Mouse (Mus musculus): Measurements from ENCODE around the gene Guca1a.

Guca1a gene

DNA sequence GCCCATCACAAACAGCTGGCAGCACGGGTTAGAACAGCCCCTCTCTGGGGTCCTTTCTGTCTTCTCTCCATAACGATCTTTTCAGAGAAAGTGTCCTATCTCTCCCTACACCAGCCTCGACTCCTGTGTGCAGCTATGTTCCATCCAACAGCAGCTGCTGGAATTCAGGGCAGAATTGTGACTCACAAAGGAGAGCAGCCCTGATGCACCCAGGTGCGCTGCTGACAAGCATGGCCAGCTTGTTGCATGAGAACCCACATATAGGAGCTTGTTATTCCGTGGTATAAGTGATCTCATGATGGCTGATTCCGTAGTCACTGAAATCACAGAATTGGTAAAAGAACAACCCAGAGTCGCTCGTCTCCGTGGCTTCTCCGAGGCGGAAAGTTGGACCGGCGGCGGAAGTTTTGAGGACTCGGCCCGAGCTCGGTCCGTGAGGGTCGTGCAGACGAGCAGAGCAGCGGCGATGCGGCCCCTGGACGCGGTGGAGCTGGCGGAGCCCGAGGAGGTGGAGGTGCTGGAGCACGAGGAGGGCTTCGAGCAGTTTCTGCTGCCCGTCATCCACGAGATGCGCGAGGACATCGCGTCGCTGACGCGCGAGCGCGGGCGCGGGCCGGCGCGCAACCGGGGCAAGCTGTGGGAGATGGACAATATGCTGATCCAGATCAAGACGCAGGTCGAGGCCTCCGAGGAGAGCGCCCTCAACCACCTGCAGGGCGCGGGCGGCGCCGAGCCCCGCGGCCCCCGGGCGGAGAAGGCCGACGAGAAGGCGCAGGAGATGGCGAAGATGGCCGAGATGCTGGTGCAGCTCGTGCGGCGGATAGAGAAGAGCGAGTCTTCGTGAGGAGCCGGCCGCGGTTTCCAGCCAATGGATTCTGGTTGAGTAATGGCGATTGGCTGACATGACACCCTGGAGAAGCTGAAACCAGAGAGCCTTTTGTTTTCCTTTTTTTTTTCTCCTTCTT lies 9.8 kb upstream of the Guca1a start:
- peak; percentile 29 for DNase-seq

- DNase-seq: peak; percentile 86
Observed at GRCm38 (mm10) chr17:47408558-47408898, 8.1 kb upstream of the Guca1a start.

GRCm38 (mm10) chr17:47407717-47408557 lies 7.6 kb upstream of the Guca1a start:
- DNase-seq: no peak

- DNase-seq: no peak
Observed at GRCm38 (mm10) chr17:47399091-47399490, 1.3 kb downstream of the Guca1a start.

- peak; percentile 73 for DNase-seq
Observed at GRCm38 (mm10) chr17:47395376-47395913, 4.9 kb downstream of the Guca1a start.

DNA sequence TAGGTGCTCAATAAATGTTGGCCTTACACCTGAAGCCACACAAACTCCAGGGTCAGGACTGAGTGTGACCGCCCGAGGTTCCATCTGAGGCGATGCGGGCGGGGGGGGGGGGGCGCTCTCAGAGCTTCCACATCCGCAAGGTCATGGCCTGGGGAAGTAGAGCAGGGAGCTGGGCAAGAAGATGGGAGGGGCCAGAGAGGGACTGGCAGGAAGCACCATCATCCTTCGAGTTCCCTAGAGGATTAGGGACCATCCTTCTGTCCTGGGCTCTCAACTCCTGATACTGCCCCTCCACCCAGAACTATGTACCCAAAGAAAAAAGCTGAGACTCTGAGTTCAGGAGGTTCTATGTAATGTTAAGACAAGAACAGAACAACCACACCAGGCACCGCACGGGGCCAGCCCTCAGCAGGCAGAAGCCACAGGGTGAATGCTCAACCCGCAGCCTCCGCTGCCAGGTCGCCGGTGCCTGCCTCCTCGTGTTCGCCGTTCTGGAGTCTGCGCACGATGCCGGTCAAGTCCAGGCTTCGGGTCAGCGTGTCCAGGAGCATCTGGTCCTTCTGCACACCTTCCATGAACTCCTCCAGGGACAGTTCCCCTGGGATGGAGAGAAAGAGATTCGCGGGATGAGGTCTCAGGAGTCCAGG lies 6.0 kb downstream of the Guca1a start:
- DNase-seq: peak; percentile 43

GRCm38 (mm10) chr17:47386649-47387048 lies 13.7 kb downstream of the Guca1a start:
- DNase-seq: peak; percentile 77

DNA sequence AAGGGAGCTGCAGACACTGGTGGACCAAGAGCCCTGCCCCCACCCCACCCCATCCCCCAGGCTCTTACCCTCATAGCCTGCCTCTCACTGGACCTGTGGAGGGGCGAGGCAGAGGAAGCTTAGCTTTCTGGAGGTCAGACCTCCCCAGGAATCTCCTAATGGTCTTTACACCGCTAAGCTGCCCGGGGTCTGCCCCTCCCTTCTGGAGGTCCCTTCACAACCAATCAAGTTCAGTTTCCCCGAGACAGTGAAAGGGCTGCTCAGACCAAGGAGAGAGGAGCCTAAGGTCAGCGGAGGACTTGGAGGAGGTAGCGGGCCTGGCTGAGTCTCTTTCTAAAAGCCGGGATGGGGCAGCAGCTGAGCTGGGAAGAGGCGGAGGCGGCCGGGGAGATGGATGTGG lies 15.2 kb downstream of the Guca1a start, which contains the start of gene Guca1b:
Guca1b (plus strand) TSS at position 249 of the 400 bp plus-strand sequence.
- DNase-seq: no peak

- DNase-seq: no peak
Observed at GRCm38 (mm10) chr17:47384064-47384463, 16.3 kb downstream of the Guca1a start.

DNA sequence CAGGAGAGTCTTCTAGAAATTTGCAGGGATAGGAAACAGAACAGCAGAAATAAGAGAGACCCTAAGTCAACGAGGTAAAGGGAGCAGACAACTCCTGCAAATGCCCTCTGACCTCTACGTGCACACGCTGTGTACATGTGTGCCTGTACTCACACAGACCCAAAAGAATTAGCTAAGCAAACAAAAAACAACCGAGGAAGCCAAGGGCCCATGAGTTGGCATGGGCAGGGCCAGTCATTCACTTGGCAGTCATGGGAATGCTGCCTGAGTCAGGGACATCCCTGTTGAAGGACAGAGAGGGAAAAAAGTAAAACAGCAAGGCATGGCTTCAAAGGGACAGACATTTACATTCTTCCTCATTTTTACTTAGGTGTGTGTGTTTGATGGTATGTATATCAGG lies 17.1 kb downstream of the Guca1a start:
- no peak for DNase-seq

GRCm38 (mm10) chr17:47381917-47382316 lies 18.5 kb downstream of the Guca1a start:
- DNase-seq: no peak

GRCm38 (mm10) chr17:47378133-47378532 lies 22.3 kb downstream of the Guca1a start:
- DNase-seq: no peak

- no peak for DNase-seq
Observed at GRCm38 (mm10) chr17:47376779-47377280, 23.6 kb downstream of the Guca1a start.

GRCm38 (mm10) chr17:47373991-47374390 lies 26.4 kb downstream of the Guca1a start:
- no peak for DNase-seq

DNA sequence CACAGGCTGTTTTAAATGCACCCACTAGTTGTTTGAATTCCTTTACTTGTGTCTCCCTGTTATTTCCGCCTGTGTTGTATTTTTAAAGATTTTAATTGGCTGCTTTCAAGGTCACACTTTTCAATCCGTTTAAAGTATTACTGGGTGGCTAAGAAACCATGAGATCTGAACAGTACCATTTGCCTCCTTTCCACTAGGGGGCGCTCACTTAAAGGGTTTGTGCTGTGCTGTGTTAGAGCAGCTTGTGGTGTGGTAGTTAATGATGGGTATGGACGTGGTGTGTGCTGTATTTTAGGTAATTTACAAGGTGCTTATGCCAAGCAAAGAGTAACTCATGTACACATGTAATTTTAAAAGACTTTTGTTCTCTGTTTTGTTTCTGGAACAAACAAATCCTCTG lies 28.9 kb downstream of the Guca1a start:
- peak; percentile 83 for DNase-seq

DNA sequence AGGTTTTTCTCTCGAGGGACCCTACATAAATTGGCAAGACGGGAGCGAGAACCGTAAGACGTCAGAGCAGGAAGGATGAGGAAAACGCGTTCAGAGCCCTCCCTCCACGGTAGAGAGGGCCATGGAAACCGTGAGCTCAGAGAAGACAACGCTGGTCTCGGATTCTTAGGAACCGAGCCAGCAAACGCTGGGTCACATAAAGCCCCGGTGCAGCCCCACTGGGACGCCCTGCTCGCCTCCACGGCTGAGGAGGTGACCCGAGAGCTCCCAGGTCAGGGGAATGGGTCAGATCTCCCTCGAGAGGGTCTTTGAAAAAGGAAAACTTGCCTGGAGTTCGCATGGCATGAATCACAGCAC lies 31.3 kb downstream of the Guca1a start:
- DNase-seq: peak; percentile 38

- peak; percentile 91 for DNase-seq
Observed at GRCm38 (mm10) chr17:47368401-47369086, 31.8 kb downstream of the Guca1a start, which contains the start of gene Mrps10. TSS of gene Mrps10 (plus strand) at chr17:47368887.

GRCm38 (mm10) chr17:47361343-47361742 lies 39.0 kb downstream of the Guca1a start:
- no peak for DNase-seq

DNA sequence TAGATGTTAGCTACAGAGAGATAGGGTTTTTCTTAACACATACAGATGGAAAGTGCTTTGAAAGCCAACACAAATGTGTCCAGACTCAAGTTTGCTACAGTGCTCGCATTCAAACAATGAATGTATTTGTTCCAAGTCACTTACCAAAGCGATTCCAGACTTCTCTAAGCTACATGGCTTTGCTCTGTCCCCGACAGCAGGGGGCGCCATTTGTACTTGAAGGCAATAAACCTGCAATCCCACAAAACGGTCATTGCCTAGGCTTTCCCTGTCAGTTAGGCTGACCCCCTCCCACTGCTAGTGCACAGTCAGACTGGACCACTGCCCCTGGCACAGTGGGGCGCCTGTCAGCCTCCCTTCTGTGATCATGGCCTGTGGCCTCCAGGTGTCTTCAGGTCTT lies 40.4 kb downstream of the Guca1a start:
- DNase-seq: peak; percentile 67

DNA sequence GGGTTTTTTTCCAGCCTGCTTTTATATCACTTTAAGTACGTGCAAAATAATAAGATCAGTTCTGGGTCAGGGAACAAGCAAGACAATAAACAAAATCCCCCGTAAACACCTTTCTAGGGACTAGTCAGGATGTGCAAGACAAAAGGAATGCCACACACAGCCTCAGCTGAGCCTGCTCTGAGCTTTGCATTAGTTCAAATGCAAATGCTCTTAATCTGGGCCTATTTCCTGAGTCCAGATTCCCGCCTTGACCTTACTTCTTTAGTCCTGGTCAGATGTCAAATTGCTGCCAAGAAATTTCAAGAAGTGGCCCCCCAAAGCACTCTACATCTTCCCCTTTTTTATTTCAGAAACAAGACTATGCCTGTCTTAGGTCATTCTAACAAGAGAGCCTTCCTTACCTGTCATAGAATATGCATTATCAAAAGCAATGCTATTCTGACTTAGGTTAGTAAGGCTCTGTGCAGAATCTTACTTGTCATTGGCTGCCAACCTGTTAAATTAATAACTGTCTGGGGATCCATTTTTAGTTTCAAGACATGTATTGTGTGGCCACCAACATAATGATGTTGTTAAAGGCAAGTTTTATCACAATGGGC lies 50.6 kb downstream of the Guca1a start:
- DNase-seq: no peak
